Mouse (Mus musculus) kidney, adult 2 months (tissue): Measurements from ENCODE around the gene Tfap4.

Experiments
- CTCF ChIP-seq: fragments of 200-500 bp; conservative IDR thresholded peaks from 2 replicates; pipeline ENCODE4 v1.5.1; 2011; ENCODE audit warnings: low read depth, mild to moderate bottlenecking, control low read depth, low read length, moderate library complexity, mixed read lengths; ENCODE audit not compliant: insufficient read depth, insufficient read length
- POLR2A ChIP-seq: fragments of 200-500 bp; IDR thresholded peaks from one replicate; pipeline ENCODE4 v1.6.1; 2011; ENCODE audit warnings: low read depth, low read length, control low read depth

GRCm38 (mm10) chr16:4599616-4600015 is 40.0 kb upstream of the Tfap4 start:
- TF ChIP-seq POLR2A (no peak), CTCF (no peak)
